22 mouse cellular contexts compared by ENCODE assay signal in genomic region chr17:40821477-40821876, GRCm38 (mm10). TPM values are rescaled to one million over a fixed set of nuclear protein-coding genes. Genes with fewer than 3 reads are reported as not detected.
A peak's percentile ranks its signal among the peaks of the same experiment; 100 is the strongest.
DNase-seq lines count a peak whose midpoint lies in the region; ATAC-seq and TF ChIP-seq lines count a peak whose summit lies in the region.
"Had no signal": no experiment of that assay in that cellular context is flagged by ENCODE, and none has a peak within 500 bp of the region (broad histone marks: within the 10 kb centered on the region; RNA-seq: fewer than 3 reads in every experiment).

No protein-coding gene starts in this region.

- intact Hi-C loops in gastrocnemius, postnatal 14 days (cut with DNase I; ENCODE audit: low total_unique reads) = no loop called here

- H3K27ac ChIP-seq in stomach, embryonic 16.5 days (ENCODE audit: low read length) = no peak overlapping the region
- no peak overlapping the region for H3K27ac ChIP-seq in stomach, postnatal 0 days (replicated peaks)
- peak overlapping the region; percentile 61; the same call in 1 of the 2 replicates for H3K27ac ChIP-seq in liver, embryonic 13.5 days
- no peak overlapping the region for H3K27ac ChIP-seq in lung, embryonic 16.5 days (ENCODE audit: low read length)
- H3K27ac ChIP-seq: heart, adult 2 months; heart, embryonic 15.5 days; kidney, postnatal 0 days; layer of hippocampus, adult 2 months; limb, embryonic 13.5 days had no signal

- H3K9ac ChIP-seq in stomach, embryonic 16.5 days (ENCODE audit: low read length) = no peak overlapping the region
- no peak overlapping the region for H3K9ac ChIP-seq in stomach, postnatal 0 days (ENCODE audit: low read length)
- peak overlapping the region; percentile 39; the same call in 1 of the 2 replicates for H3K9ac ChIP-seq in liver, embryonic 13.5 days
- H3K9ac ChIP-seq in lung, embryonic 16.5 days (ENCODE audit: low read length) = no peak overlapping the region
- H3K9ac ChIP-seq: heart, embryonic 15.5 days; limb, embryonic 13.5 days had no signal

- no peak overlapping the region for H3K4me2 ChIP-seq in stomach, embryonic 16.5 days (ENCODE audit: low read depth, low read length)
- no peak overlapping the region for H3K4me2 ChIP-seq in stomach, postnatal 0 days (replicated peaks; ENCODE audit: low read depth)
- 0 out of 2 replicates have a peak overlapping the region, but pooled peaks have one; percentile 46 for H3K4me2 ChIP-seq in liver, embryonic 13.5 days
- no peak overlapping the region for H3K4me2 ChIP-seq in lung, embryonic 16.5 days (ENCODE audit: low read depth, low read length)
- H3K4me2 ChIP-seq: heart, embryonic 15.5 days; limb, embryonic 13.5 days had no signal

- 65% methylated on average over 9 of the region's 9 CpGs for WGBS in stomach, embryonic 16.5 days
- WGBS in stomach, postnatal 0 days = 53% methylated on average over 9 of the region's 9 CpGs
- 35% methylated on average over 9 of the region's 9 CpGs for WGBS in liver, embryonic 13.5 days (ENCODE audit: insufficient replicate concordance)
- 49% methylated on average over 9 of the region's 9 CpGs for WGBS in lung, embryonic 16.5 days

- TF ChIP-seq EP300 in stomach, postnatal 0 days (optimal IDR thresholded peaks at IDR 0.05) = no peak

- DNase-seq in stomach, postnatal 0 days (ENCODE audit: low spot score) = no peak
- DNase-seq in liver, embryonic 13.5 days = no peak
- no peak for DNase-seq in gastrocnemius, postnatal 14 days
- no peak for DNase-seq in adrenal gland, postnatal 25 days
- no peak for DNase-seq in cerebellum, adult 8-10 months
- DNase-seq: cerebellum, postnatal 10 days; embryo, embryonic 11 days; heart, adult 2 months had no signal

- no peaks in the 10 kb centered on the region for H3K9me3 ChIP-seq in stomach, embryonic 16.5 days (replicated peaks; ENCODE audit: control insufficient read depth, low read length)
- H3K9me3 ChIP-seq in stomach, postnatal 0 days (ENCODE audit: control insufficient read depth, low read length) = no peaks in the 10 kb centered on the region
- no peaks in the 10 kb centered on the region for H3K9me3 ChIP-seq in liver, embryonic 13.5 days (replicated peaks)
- no peaks in the 10 kb centered on the region for H3K9me3 ChIP-seq in lung, embryonic 16.5 days (ENCODE audit: control insufficient read depth, low read length)
- H3K9me3 ChIP-seq: heart, embryonic 15.5 days; limb, embryonic 13.5 days; megakaryocyte, embryonic 14.5 days had no signal

- H3K36me3 ChIP-seq in stomach, embryonic 16.5 days (ENCODE audit: control insufficient read depth, insufficient read depth, low read length) = no peaks in the 10 kb centered on the region
- no peaks in the 10 kb centered on the region for H3K36me3 ChIP-seq in stomach, postnatal 0 days (ENCODE audit: control insufficient read depth, insufficient read depth, low read length)
- H3K36me3 ChIP-seq in liver, embryonic 13.5 days = peaks cover 51% of the 10 kb centered on the region
- H3K36me3 ChIP-seq in lung, embryonic 16.5 days (ENCODE audit: control insufficient read depth, insufficient read depth, low read length) = no peaks in the 10 kb centered on the region
- H3K36me3 ChIP-seq: heart, embryonic 15.5 days; limb, embryonic 13.5 days had no signal

- no peak overlapping the region for H3K4me3 ChIP-seq in stomach, embryonic 16.5 days (replicated peaks; ENCODE audit: low read length)
- no peak overlapping the region for H3K4me3 ChIP-seq in stomach, postnatal 0 days (ENCODE audit: low read depth, low read length)
- 0 out of 2 replicates have a peak overlapping the region, but pooled peaks have one; percentile 13 for H3K4me3 ChIP-seq in liver, embryonic 13.5 days (replicated peaks)
- H3K4me3 ChIP-seq in lung, embryonic 16.5 days (ENCODE audit: low read length) = no peak overlapping the region
- H3K4me3 ChIP-seq: heart, adult 2 months; heart, embryonic 15.5 days; layer of hippocampus, adult 2 months; limb, embryonic 13.5 days; megakaryocyte, embryonic 14.5 days had no signal

- ATAC-seq in stomach, embryonic 16.5 days (ENCODE audit: insufficient read depth, low FRiP score) = peak; percentile 60
- no peak for ATAC-seq in stomach, postnatal 0 days (ENCODE audit: low FRiP score, low TSS enrichment)
- ATAC-seq in liver, embryonic 13.5 days (ENCODE audit: low read depth) = peak; percentile 41; the same call in 1 of the 2 replicates
- ATAC-seq in lung, embryonic 16.5 days (ENCODE audit: low read depth) = peak; percentile 47; the same call in 1 of the 2 replicates
- ATAC-seq: forebrain, embryonic 14.5 days; midbrain, embryonic 16.5 days; Patski had no signal

- no peaks in the 10 kb centered on the region for H3K27me3 ChIP-seq in stomach, embryonic 16.5 days (ENCODE audit: control insufficient read depth, insufficient read depth, low read length)
- H3K27me3 ChIP-seq in stomach, postnatal 0 days (ENCODE audit: control insufficient read depth, insufficient read depth, low read length) = no peaks in the 10 kb centered on the region
- H3K27me3 ChIP-seq in liver, embryonic 13.5 days = no peaks in the 10 kb centered on the region
- no peaks in the 10 kb centered on the region for H3K27me3 ChIP-seq in lung, embryonic 16.5 days (ENCODE audit: control insufficient read depth, insufficient read depth, low read depth, low read length)
- H3K27me3 ChIP-seq: heart, embryonic 15.5 days; limb, embryonic 13.5 days; megakaryocyte, embryonic 14.5 days had no signal

- H3K4me1 ChIP-seq in stomach, embryonic 16.5 days (ENCODE audit: control insufficient read depth, insufficient read depth, low read length) = no peaks in the 10 kb centered on the region
- H3K4me1 ChIP-seq in stomach, postnatal 0 days (replicated peaks; ENCODE audit: control insufficient read depth, insufficient read depth) = no peaks in the 10 kb centered on the region
- peaks cover 58% of the 10 kb centered on the region for H3K4me1 ChIP-seq in liver, embryonic 13.5 days (replicated peaks)
- no peaks in the 10 kb centered on the region for H3K4me1 ChIP-seq in lung, embryonic 16.5 days (replicated peaks; ENCODE audit: control insufficient read depth, insufficient read depth, low read length)
- H3K4me1 ChIP-seq: heart, embryonic 15.5 days; limb, embryonic 13.5 days had no signal

- TF ChIP-seq CTCF in stomach, postnatal 0 days (IDR thresholded peaks at IDR 0.05; ENCODE audit: low read depth) = no peak

RNA-seq across cellular contexts. Expression of gene Rhag, which starts 10.6 kb away (rescaled TPM):
- polyA plus RNA-seq in stomach, embryonic 16.5 days (2015; fragmentation: Nextera tagmentation; extraction: Ambion mirVana) = 8.5 and 10.6 TPM in 2 replicates
- polyA plus RNA-seq in stomach, postnatal 0 days (2015; fragmentation: Nextera tagmentation; extraction: Ambion mirVana) = 0.15 and 0.16 TPM in 2 replicates
- polyA plus RNA-seq in liver, embryonic 13.5 days (2015; fragmentation: Nextera tagmentation; extraction: Ambion mirVana) = 197 and 235 TPM in 2 replicates
- polyA plus RNA-seq in lung, embryonic 16.5 days (2015; fragmentation: Nextera tagmentation; extraction: Ambion mirVana) = 0.83 and 2.2 TPM in 2 replicates
- total RNA-seq in gastrocnemius, postnatal 14 days (2021) = not detected
- not detected in 2 replicates for total RNA-seq in adrenal gland, postnatal 25 days (2021)
- total RNA-seq: gastrocnemius, adult 18-20 months; layer of hippocampus, adult 2 months; left cerebral cortex, postnatal 10 days had no signal
- polyA plus RNA-seq: C2C12; forebrain, embryonic 14.5 days; Patski had no signal

RNA-seq across cellular contexts. Expression of gene Crisp2, which starts 14.7 kb away (rescaled TPM):
- polyA plus RNA-seq in stomach, embryonic 16.5 days (2015; fragmentation: Nextera tagmentation; extraction: Ambion mirVana) = not detected in 2 replicates
- polyA plus RNA-seq in stomach, postnatal 0 days (2015; fragmentation: Nextera tagmentation; extraction: Ambion mirVana) = not detected in 2 replicates
- 0.15 and 0.27 TPM in 2 replicates for polyA plus RNA-seq in liver, embryonic 13.5 days (2015; fragmentation: Nextera tagmentation; extraction: Ambion mirVana)
- polyA plus RNA-seq in lung, embryonic 16.5 days (2015; fragmentation: Nextera tagmentation; extraction: Ambion mirVana) = not detected in 2 replicates
- not detected for total RNA-seq in gastrocnemius, postnatal 14 days (2021)
- total RNA-seq in adrenal gland, postnatal 25 days (2021) = not detected in 2 replicates
- total RNA-seq: gastrocnemius, adult 18-20 months; heart, adult 2 months; hematopoietic stem cell, adult 5-6 weeks; layer of hippocampus, adult 2 months; left cerebral cortex, postnatal 10 days had no signal
- polyA plus RNA-seq: C2C12; forebrain, embryonic 14.5 days; heart, embryonic 15.5 days; kidney, postnatal 0 days; limb, embryonic 13.5 days; midbrain, embryonic 16.5 days had no signal

RNA-seq across cellular contexts. Expression of gene 9130008F23Rik, which starts 58.9 kb away (rescaled TPM):
- polyA plus RNA-seq in stomach, embryonic 16.5 days (2015; fragmentation: Nextera tagmentation; extraction: Ambion mirVana) = 6.6 and 6.9 TPM in 2 replicates
- polyA plus RNA-seq in stomach, postnatal 0 days (2015; fragmentation: Nextera tagmentation; extraction: Ambion mirVana) = 5.7 and 6.0 TPM in 2 replicates
- polyA plus RNA-seq in liver, embryonic 13.5 days (2015; fragmentation: Nextera tagmentation; extraction: Ambion mirVana) = 0.42 and 0.78 TPM in 2 replicates
- polyA plus RNA-seq in lung, embryonic 16.5 days (2015; fragmentation: Nextera tagmentation; extraction: Ambion mirVana) = 3.8 and 4.1 TPM in 2 replicates
- total RNA-seq in gastrocnemius, postnatal 14 days (2021) = under 1 TPM; 0.08 to 0.31 TPM
- 0.79 and 1.3 TPM in 2 replicates for total RNA-seq in adrenal gland, postnatal 25 days (2021)

Comparison
In these comparisons a context has a peak if more than half of its experiments do, and no peak if none do; other contexts are left out.
1. RNA of gene Rhag, which starts 10.6 kb away (polyA plus RNA-seq): 197 to 235 TPM in liver, embryonic 13.5 days; 8.5 to 10.6 TPM in stomach, embryonic 16.5 days, 0.83 to 2.2 TPM in lung, embryonic 16.5 days and 0.15 to 0.16 TPM in stomach, postnatal 0 days; every median in the first group is over 10 times any median in the second.